Mouse (Mus musculus): Measurements from ENCODE around the gene Szrd1. TPM values are rescaled to one million over a fixed set of nuclear protein-coding genes. Genes with fewer than 3 reads are reported as not detected.
A peak's percentile ranks its signal among the peaks of the same experiment; 100 is the strongest.

Gene Szrd1
- polyA plus RNA-seq, 1 experiment from 2014 or later, result 33.4 TPM

- 82% methylated on average over 11 of the region's 11 CpGs for WGBS
- Histone ChIP-seq H3K27me3 (replicated peaks; ENCODE audit: insufficient read depth, low read length) (no peaks in the 10 kb centered on the region), H3K4me1 (ENCODE audit: insufficient read depth, low read depth, low read length) (peaks cover 8% of the 10 kb centered on the region; the same call in 1 of the 2 replicates), H3K9ac (replicated peaks; ENCODE audit: low read depth) (no peak overlapping the region), H3K36me3 (ENCODE audit: insufficient read depth, low read length) (peaks cover 32% of the 10 kb centered on the region; the same call in 1 of the 2 replicates), H3K4me3 (ENCODE audit: low read depth, low read length) (no peak overlapping the region), H3K9me3 (ENCODE audit: low read length) (no peaks in the 10 kb centered on the region), H3K27ac (ENCODE audit: low read length) (no peak overlapping the region), H3K4me2 (replicated peaks; ENCODE audit: low read depth, low read length) (no peak overlapping the region)
- no peak for DNase-seq (ENCODE audit: low spot score)
- no peak for TF ChIP-seq CTCF (IDR thresholded peaks at IDR 0.05)
- no peak for TF ChIP-seq EP300 (IDR thresholded peaks at IDR 0.05)
- no peak for ATAC-seq
Measured at GRCm38 (mm10) chr4:141072502-141072901, 67.1 kb downstream of the Szrd1 start.

- Histone ChIP-seq H3K4me1 (ENCODE audit: insufficient read depth, low read depth, low read length) (no peaks in the 10 kb centered on the region), H3K9me3 (ENCODE audit: low read length) (no peaks in the 10 kb centered on the region), H3K4me2 (replicated peaks; ENCODE audit: low read depth, low read length) (no peak overlapping the region), H3K27me3 (replicated peaks; ENCODE audit: insufficient read depth, low read length) (no peaks in the 10 kb centered on the region), H3K9ac (replicated peaks; ENCODE audit: low read depth) (no peak overlapping the region), H3K36me3 (ENCODE audit: insufficient read depth, low read length) (peaks cover 36% of the 10 kb centered on the region; the same call in 1 of the 2 replicates), H3K4me3 (ENCODE audit: low read depth, low read length) (no peak overlapping the region), H3K27ac (ENCODE audit: low read length) (no peak overlapping the region)
- WGBS, result 47% methylated on average over 4 of the region's 4 CpGs
- DNase-seq (ENCODE audit: low spot score) (peak; percentile 88), ATAC-seq (peak; percentile 62)
- no peak for TF ChIP-seq EP300 (IDR thresholded peaks at IDR 0.05)
- peak; percentile 96 for TF ChIP-seq CTCF (IDR thresholded peaks at IDR 0.05)
Measured at GRCm38 (mm10) chr4:141069731-141070130, 69.8 kb downstream of the Szrd1 start.

- no peaks in the 10 kb centered on the region for H3K9me3 ChIP-seq (ENCODE audit: low read length)
- no peak overlapping the region for H3K4me2 ChIP-seq (replicated peaks; ENCODE audit: low read depth, low read length)
- H3K27ac ChIP-seq (ENCODE audit: low read length), result no peak overlapping the region
- H3K27me3 ChIP-seq (replicated peaks; ENCODE audit: insufficient read depth, low read length), result no peaks in the 10 kb centered on the region
- peaks cover 36% of the 10 kb centered on the region; the same call in 1 of the 2 replicates for H3K36me3 ChIP-seq (ENCODE audit: insufficient read depth, low read length)
- H3K4me1 ChIP-seq (ENCODE audit: insufficient read depth, low read depth, low read length), result no peaks in the 10 kb centered on the region
- no peak for DNase-seq (ENCODE audit: low spot score)
- TF ChIP-seq CTCF (IDR thresholded peaks at IDR 0.05) (no peak), EP300 (IDR thresholded peaks at IDR 0.05) (no peak)
- H3K4me3 ChIP-seq (ENCODE audit: low read depth, low read length), result no peak overlapping the region
- no peak overlapping the region for H3K9ac ChIP-seq (replicated peaks; ENCODE audit: low read depth)
- WGBS, result 87% methylated on average over 8 of the region's 8 CpGs
- ATAC-seq, result no peak
Measured at GRCm38 (mm10) chr4:141068655-141069054, 70.9 kb downstream of the Szrd1 start.

GRCm38 (mm10) chr4:141067516-141068046, 72.0 kb downstream of the Szrd1 start:
- WGBS, result 53% methylated on average over 9 of the region's 9 CpGs
- Histone ChIP-seq H3K4me3 (ENCODE audit: low read depth, low read length) (no peak overlapping the region), H3K9me3 (ENCODE audit: low read length) (no peaks in the 10 kb centered on the region), H3K9ac (replicated peaks; ENCODE audit: low read depth) (no peak overlapping the region), H3K27me3 (replicated peaks; ENCODE audit: insufficient read depth, low read length) (no peaks in the 10 kb centered on the region), H3K4me1 (ENCODE audit: insufficient read depth, low read depth, low read length) (no peaks in the 10 kb centered on the region), H3K27ac (ENCODE audit: low read length) (no peak overlapping the region), H3K36me3 (ENCODE audit: insufficient read depth, low read length) (peaks cover 36% of the 10 kb centered on the region; the same call in 1 of the 2 replicates), H3K4me2 (replicated peaks; ENCODE audit: low read depth, low read length) (no peak overlapping the region)
- ATAC-seq, result no peak
- DNase-seq (ENCODE audit: low spot score), result no peak
- no peak for TF ChIP-seq CTCF (IDR thresholded peaks at IDR 0.05)

- Histone ChIP-seq H3K4me1 (ENCODE audit: insufficient read depth, low read depth, low read length) (no peaks in the 10 kb centered on the region), H3K9me3 (ENCODE audit: low read length) (no peaks in the 10 kb centered on the region), H3K27ac (ENCODE audit: low read length) (0 out of 2 replicates have a peak overlapping the region, but pooled peaks have one; percentile 8), H3K36me3 (ENCODE audit: insufficient read depth, low read length) (peaks cover 30% of the 10 kb centered on the region; the same call in 1 of the 2 replicates), H3K4me3 (ENCODE audit: low read depth, low read length) (no peak overlapping the region), H3K9ac (replicated peaks; ENCODE audit: low read depth) (no peak overlapping the region), H3K27me3 (replicated peaks; ENCODE audit: insufficient read depth, low read length) (no peaks in the 10 kb centered on the region), H3K4me2 (replicated peaks; ENCODE audit: low read depth, low read length) (no peak overlapping the region)
- peak; percentile 39 for ATAC-seq
- peak; percentile 55 for DNase-seq (ENCODE audit: low spot score)
- TF ChIP-seq CTCF (IDR thresholded peaks at IDR 0.05), result no peak
- TF ChIP-seq EP300 (IDR thresholded peaks at IDR 0.05), result no peak
- WGBS, result 36% methylated on average over 12 of the region's 12 CpGs
Measured at GRCm38 (mm10) chr4:141066709-141067515, 72.7 kb downstream of the Szrd1 start.

- H3K4me1 ChIP-seq (ENCODE audit: insufficient read depth, low read depth, low read length), result no peaks in the 10 kb centered on the region; the same call in 1 of the 2 replicates
- WGBS, result 5% methylated on average over 8 of the region's 8 CpGs
- DNase-seq (ENCODE audit: low spot score), result peak; percentile 95
- H3K4me2 ChIP-seq (replicated peaks; ENCODE audit: low read depth, low read length), result no peak overlapping the region
- H3K4me3 ChIP-seq (ENCODE audit: low read depth, low read length), result no peak overlapping the region
- H3K9me3 ChIP-seq (ENCODE audit: low read length), result no peaks in the 10 kb centered on the region
- H3K27ac ChIP-seq (ENCODE audit: low read length), result no peak overlapping the region
- H3K27me3 ChIP-seq (replicated peaks; ENCODE audit: insufficient read depth, low read length), result no peaks in the 10 kb centered on the region
- TF ChIP-seq EP300 (IDR thresholded peaks at IDR 0.05) (no peak), CTCF (IDR thresholded peaks at IDR 0.05) (peak; percentile 99)
- peaks cover 24% of the 10 kb centered on the region; the same call in 1 of the 2 replicates for H3K36me3 ChIP-seq (ENCODE audit: insufficient read depth, low read length)
- peak; percentile 12 for ATAC-seq
- no peak overlapping the region for H3K9ac ChIP-seq (replicated peaks; ENCODE audit: low read depth)
Measured at GRCm38 (mm10) chr4:141065123-141065522, 74.5 kb downstream of the Szrd1 start.

Data from lung, postnatal 0 days (tissue).